Mouse (Mus musculus): Measurements from ENCODE around the gene Ccer1. TPM values are rescaled to one million over a fixed set of nuclear protein-coding genes. Genes with fewer than 3 reads are reported as not detected.
"Not testable (repeated sequence)": the region's sequence is repeated elsewhere in the genome, so short reads cannot be mapped to it uniquely, and the experiment has no call there.

The Ccer1 gene
- polyA plus RNA-seq, 1 experiment, result 233 TPM

DNA sequence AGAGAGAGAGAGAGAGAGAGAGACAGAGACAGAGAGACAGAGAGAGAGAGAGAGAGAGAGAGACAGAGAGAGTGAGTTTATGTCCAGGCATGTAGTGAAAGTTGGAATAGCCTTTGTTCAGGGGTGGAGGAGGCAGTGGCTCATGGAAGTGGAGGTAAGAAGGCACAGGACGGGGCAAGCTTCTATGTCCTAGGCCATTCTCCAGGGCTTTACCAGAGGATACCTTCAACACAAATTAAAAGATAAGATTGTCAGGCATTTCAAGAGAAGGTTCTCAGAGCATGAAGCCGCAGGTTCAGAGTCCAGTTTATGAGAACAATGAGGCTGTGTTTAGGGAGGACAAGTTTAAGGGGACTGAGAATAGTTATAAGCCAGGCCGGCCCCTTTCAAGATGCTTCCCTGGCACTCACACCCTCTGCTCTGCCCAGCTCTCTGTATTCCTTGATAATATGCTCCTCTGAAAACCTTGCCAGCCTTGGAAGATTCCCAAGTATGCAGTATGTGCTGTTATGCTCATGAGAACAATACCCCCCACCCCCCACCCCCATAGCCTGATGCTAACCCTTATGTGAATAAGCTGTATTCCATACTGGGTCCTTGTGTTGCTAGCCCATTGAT is 22.5 kb downstream of the Ccer1 start:
- Histone ChIP-seq H3K4me1 (ENCODE audit: control insufficient read depth, insufficient read depth, low read length) (no peaks in the 10 kb centered on the region), H3K27ac (ENCODE audit: control insufficient read depth, insufficient read depth, low read depth, low read length) (peak overlapping the region; percentile 13; the same call in 1 of the 2 replicates), H3K4me3 (ENCODE audit: control insufficient read depth, low read depth, low read length) (peak overlapping the region; percentile 76), H3K27me3 (ENCODE audit: control insufficient read depth, insufficient read depth, low read length) (no peaks in the 10 kb centered on the region), H3K36me3 (ENCODE audit: control insufficient read depth, insufficient read depth, low read length) (no peaks in the 10 kb centered on the region)
- no peak for TF ChIP-seq CTCF (IDR thresholded peaks at IDR 0.05; ENCODE audit: control insufficient read depth, insufficient read depth, insufficient replicate concordance, low read depth, low read length)
- no peak for TF ChIP-seq POLR2A (IDR thresholded peaks at IDR 0.05; ENCODE audit: control insufficient read depth, low read depth, low read length)

GRCm38 (mm10) chr10:97717233-97717632 is 24.4 kb downstream of the Ccer1 start:
- Histone ChIP-seq H3K36me3 (ENCODE audit: control insufficient read depth, insufficient read depth, low read length) (no peaks in the 10 kb centered on the region), H3K27me3 (ENCODE audit: control insufficient read depth, insufficient read depth, low read length) (no peaks in the 10 kb centered on the region), H3K4me3 (ENCODE audit: control insufficient read depth, low read depth, low read length) (no peak overlapping the region), H3K27ac (ENCODE audit: control insufficient read depth, insufficient read depth, low read depth, low read length) (no peak overlapping the region), H3K4me1 (ENCODE audit: control insufficient read depth, insufficient read depth, low read length) (no peaks in the 10 kb centered on the region)
- TF ChIP-seq POLR2A (IDR thresholded peaks at IDR 0.05; ENCODE audit: control insufficient read depth, low read depth, low read length) (no peak), CTCF (IDR thresholded peaks at IDR 0.05; ENCODE audit: control insufficient read depth, insufficient read depth, insufficient replicate concordance, low read depth, low read length) (no peak)

DNA sequence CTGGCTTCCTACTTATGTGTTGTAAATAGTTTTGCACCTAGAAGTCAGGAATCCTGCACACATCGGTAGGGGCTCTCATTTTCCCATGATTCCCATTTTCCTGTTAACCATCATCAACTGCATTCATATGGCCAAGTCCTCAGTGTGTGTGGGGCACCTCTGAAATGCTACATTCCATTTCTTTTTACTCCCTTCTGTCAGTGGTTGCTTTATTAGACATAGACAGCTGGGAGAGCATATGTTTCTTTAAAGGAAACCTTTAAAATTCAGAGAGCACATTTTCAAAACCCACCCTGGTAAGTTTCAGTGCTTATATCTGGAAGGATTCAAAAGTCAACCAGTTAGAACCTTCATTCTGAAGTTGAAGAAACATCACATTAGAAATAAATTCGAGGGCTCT is 25.2 kb downstream of the Ccer1 start:
- Histone ChIP-seq H3K27me3 (ENCODE audit: control insufficient read depth, insufficient read depth, low read length) (no peaks in the 10 kb centered on the region), H3K4me3 (ENCODE audit: control insufficient read depth, low read depth, low read length) (no peak overlapping the region), H3K27ac (ENCODE audit: control insufficient read depth, insufficient read depth, low read depth, low read length) (no peak overlapping the region), H3K36me3 (ENCODE audit: control insufficient read depth, insufficient read depth, low read length) (no peaks in the 10 kb centered on the region), H3K4me1 (ENCODE audit: control insufficient read depth, insufficient read depth, low read length) (no peaks in the 10 kb centered on the region)
- no peak for TF ChIP-seq POLR2A (IDR thresholded peaks at IDR 0.05; ENCODE audit: control insufficient read depth, low read depth, low read length)
- TF ChIP-seq CTCF (IDR thresholded peaks at IDR 0.05; ENCODE audit: control insufficient read depth, insufficient read depth, insufficient replicate concordance, low read depth, low read length), result no peak

DNA sequence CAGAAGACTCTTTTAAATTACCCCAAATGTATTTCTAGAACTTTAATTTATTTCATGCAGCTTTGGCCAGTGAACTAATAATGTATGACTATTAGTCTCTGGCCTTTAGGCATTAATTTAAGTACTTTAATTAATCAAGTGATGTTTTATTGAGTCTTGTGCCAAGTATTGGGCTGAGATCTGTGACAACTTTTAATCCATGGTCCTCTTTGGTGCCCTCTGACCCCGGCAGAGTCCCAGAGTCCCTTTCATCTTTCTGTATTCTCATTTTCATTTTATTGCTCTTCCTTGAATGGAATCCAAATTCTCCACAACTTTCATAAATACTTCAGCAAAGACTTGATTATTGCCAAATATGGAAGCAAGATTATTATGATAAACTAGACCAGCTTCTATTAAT is 27.8 kb downstream of the Ccer1 start:
- Histone ChIP-seq H3K4me3 (ENCODE audit: control insufficient read depth, low read depth, low read length) (no peak overlapping the region), H3K4me1 (ENCODE audit: control insufficient read depth, insufficient read depth, low read length) (no peaks in the 10 kb centered on the region), H3K27me3 (ENCODE audit: control insufficient read depth, insufficient read depth, low read length) (no peaks in the 10 kb centered on the region), H3K36me3 (ENCODE audit: control insufficient read depth, insufficient read depth, low read length) (no peaks in the 10 kb centered on the region), H3K27ac (ENCODE audit: control insufficient read depth, insufficient read depth, low read depth, low read length) (no peak overlapping the region)
- TF ChIP-seq POLR2A (IDR thresholded peaks at IDR 0.05; ENCODE audit: control insufficient read depth, low read depth, low read length) (no peak), CTCF (IDR thresholded peaks at IDR 0.05; ENCODE audit: control insufficient read depth, insufficient read depth, insufficient replicate concordance, low read depth, low read length) (no peak)

DNA sequence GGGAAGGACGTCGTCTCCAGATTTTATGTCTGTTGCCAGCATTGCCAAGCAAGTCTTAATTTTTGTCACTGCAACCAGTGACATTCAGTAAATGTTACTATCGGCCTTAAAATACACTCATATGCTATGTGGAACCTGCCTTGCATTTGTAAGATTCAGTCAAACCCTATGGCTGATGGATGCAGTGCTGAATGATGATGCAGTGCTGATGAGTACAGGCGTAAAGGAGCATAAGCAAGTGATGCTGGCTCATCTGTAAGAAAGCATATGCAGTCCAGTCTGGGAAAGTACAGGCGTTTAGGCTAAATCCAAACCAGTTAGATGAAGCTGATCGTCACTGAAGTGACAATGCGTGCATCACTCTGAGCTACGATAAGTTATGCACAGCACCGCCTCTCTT is 29.9 kb downstream of the Ccer1 start:
- Histone ChIP-seq H3K4me3 (ENCODE audit: control insufficient read depth, low read depth, low read length) (no peak overlapping the region), H3K27ac (ENCODE audit: control insufficient read depth, insufficient read depth, low read depth, low read length) (no peak overlapping the region), H3K36me3 (ENCODE audit: control insufficient read depth, insufficient read depth, low read length) (no peaks in the 10 kb centered on the region), H3K4me1 (ENCODE audit: control insufficient read depth, insufficient read depth, low read length) (no peaks in the 10 kb centered on the region), H3K27me3 (ENCODE audit: control insufficient read depth, insufficient read depth, low read length) (no peaks in the 10 kb centered on the region)
- TF ChIP-seq POLR2A (IDR thresholded peaks at IDR 0.05; ENCODE audit: control insufficient read depth, low read depth, low read length), result no peak
- TF ChIP-seq CTCF (IDR thresholded peaks at IDR 0.05; ENCODE audit: control insufficient read depth, insufficient read depth, insufficient replicate concordance, low read depth, low read length), result no peak

DNA sequence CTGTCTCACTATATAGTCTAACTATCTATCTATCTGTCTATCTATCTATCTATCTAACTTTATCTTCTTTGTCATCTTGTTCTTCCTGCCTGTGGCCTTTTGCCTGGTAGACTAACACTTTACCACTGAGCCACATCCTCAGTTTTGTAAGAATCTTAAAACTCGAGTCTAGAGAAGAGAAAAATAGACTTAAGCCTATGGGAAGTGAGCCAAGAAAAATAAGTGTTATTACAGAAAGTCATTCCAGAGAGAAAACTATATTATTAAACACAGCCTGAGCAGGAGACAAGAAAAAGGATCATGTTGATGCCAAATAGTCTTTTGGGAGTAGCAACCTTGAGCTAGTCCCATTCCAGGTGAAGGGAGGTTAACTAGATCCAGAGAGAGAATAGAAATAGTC is 33.1 kb downstream of the Ccer1 start:
- Histone ChIP-seq H3K27me3 (ENCODE audit: control insufficient read depth, insufficient read depth, low read length) (no peaks in the 10 kb centered on the region), H3K4me3 (ENCODE audit: control insufficient read depth, low read depth, low read length) (no peak overlapping the region), H3K36me3 (ENCODE audit: control insufficient read depth, insufficient read depth, low read length) (no peaks in the 10 kb centered on the region), H3K4me1 (ENCODE audit: control insufficient read depth, insufficient read depth, low read length) (no peaks in the 10 kb centered on the region), H3K27ac (ENCODE audit: control insufficient read depth, insufficient read depth, low read depth, low read length) (no peak overlapping the region)
- no peak for TF ChIP-seq CTCF (IDR thresholded peaks at IDR 0.05; ENCODE audit: control insufficient read depth, insufficient read depth, insufficient replicate concordance, low read depth, low read length)
- TF ChIP-seq POLR2A (IDR thresholded peaks at IDR 0.05; ENCODE audit: control insufficient read depth, low read depth, low read length), result no peak

- H3K27ac ChIP-seq (ENCODE audit: control insufficient read depth, insufficient read depth, low read depth, low read length); H3K4me1 ChIP-seq (ENCODE audit: control insufficient read depth, insufficient read depth, low read length); H3K27me3 ChIP-seq (ENCODE audit: control insufficient read depth, insufficient read depth, low read length); H3K36me3 ChIP-seq (ENCODE audit: control insufficient read depth, insufficient read depth, low read length); H3K4me3 ChIP-seq (ENCODE audit: control insufficient read depth, low read depth, low read length): not testable (repeated sequence)
Measured at GRCm38 (mm10) chr10:97726655-97727054, 33.8 kb downstream of the Ccer1 start, which contains the start of gene C030005K15Rik. C030005K15Rik (minus strand) TSS chr10:97726755.

Other genes starting within 250 kb of the Ccer1 start
- gene Dcn, start 213.4 kb upstream of the Ccer1 start, polyA plus RNA-seq (2012; rRNA removed), result 27.0 and 44.1 TPM in 2 replicates
- 1.3 and 2.1 TPM in 2 replicates for gene Lum, start 127.9 kb upstream of the Ccer1 start, polyA plus RNA-seq (2012; rRNA removed)
- not detected in 2 replicates for gene Kera, start 86.2 kb upstream of the Ccer1 start, polyA plus RNA-seq (2012; rRNA removed)
- gene Epyc, start 49.0 kb upstream of the Ccer1 start, polyA plus RNA-seq (2012; rRNA removed), result 9.6 and 13.3 TPM in 2 replicates
- gene C030005K15Rik, start 33.7 kb downstream of the Ccer1 start, polyA plus RNA-seq (2012; rRNA removed), result not detected in 2 replicates